Mouse (Mus musculus) neural tube, embryonic 13.5 days (tissue): Measurements from ENCODE around the gene Gm38431. TPM values are rescaled to one million over a fixed set of nuclear protein-coding genes. Genes with fewer than 3 reads are reported as not detected.
A peak's percentile ranks its signal among the peaks of the same experiment; 100 is the strongest.

Experiments used
- ATAC-seq: fragments of 200-750 bp; cut with Nextera tagmentation; 2 replicates; pipeline ENCODE4 v1.8.0; 2017; ENCODE audit warnings: low read depth, mild to moderate bottlenecking, moderate TSS enrichment, moderate library complexity
- H3K27ac ChIP-seq: fragments of 300-500 bp; sonication (generic); replicated peaks from 2 replicates; pipeline ENCODE4 v1.5.1; 2015; ENCODE audit warnings: moderate library complexity, mild to moderate bottlenecking, inconsistent platforms
- H3K27me3 ChIP-seq: fragments of 300-500 bp; sonication (generic); 2 replicates; pipeline ENCODE4 v1.6.1; 2015; ENCODE audit warnings: mild to moderate bottlenecking, inconsistent platforms
- H3K36me3 ChIP-seq: fragments of 300-500 bp; sonication (generic); 2 replicates; pipeline ENCODE4 v1.6.1; 2015; ENCODE audit warnings: mild to moderate bottlenecking, inconsistent platforms
- H3K4me1 ChIP-seq: fragments of 300-500 bp; sonication (generic); replicated peaks from 2 replicates; pipeline ENCODE4 v1.6.1; 2015; ENCODE audit warnings: inconsistent platforms
- H3K4me2 ChIP-seq: fragments of 300-500 bp; sonication (generic); 2 replicates; pipeline ENCODE4 v1.6.1; 2015; ENCODE audit warnings: inconsistent platforms, mild to moderate bottlenecking, moderate library complexity
- H3K4me3 ChIP-seq: fragments of 300-500 bp; sonication (generic); 2 replicates; pipeline ENCODE4 v1.5.1; 2015; ENCODE audit warnings: mild to moderate bottlenecking, inconsistent platforms
- H3K9ac ChIP-seq: fragments of 300-500 bp; sonication (generic); 2 replicates; pipeline ENCODE4 v1.6.1; 2015; ENCODE audit warnings: moderate library complexity, mild to moderate bottlenecking, inconsistent platforms
- H3K9me3 ChIP-seq: fragments of 300-500 bp; sonication (generic); 2 replicates; pipeline ENCODE4 v1.6.1; 2016; ENCODE audit warnings: inconsistent platforms
- WGBS: fragments of 180-500 bp; shearing (Covaris S2); methylation state at CpG from one replicate; pipeline ENCODE4 v1.1.7; 2015; 5-methylcytosine and 5-hydroxymethylcytosine counted together
- polyA plus RNA-seq: library from polyadenylated mRNA; unstranded; fragments of >200 nt; fragmentation: Nextera tagmentation; extraction: Ambion mirVana; gene quantifications from 2 replicates; pipeline ENCODE4 v1.2.1, GENCODE M21; 2015

Gm38431 gene
- polyA plus RNA-seq, 1 experiment from 2014 or later: 1.3 TPM

GRCm38 (mm10) chr9:21100447-21101161, 8.8 kb upstream of the Gm38431 start:
- Histone ChIP-seq H3K4me2 (no peak overlapping the region), H3K27me3 (no peaks in the 10 kb centered on the region), H3K9ac (0 out of 2 replicates have a peak overlapping the region, but pooled peaks have one; percentile 17), H3K4me1 (no peaks in the 10 kb centered on the region), H3K9me3 (no peaks in the 10 kb centered on the region), H3K4me3 (no peak overlapping the region), H3K27ac (no peak overlapping the region), H3K36me3 (peaks cover 10% of the 10 kb centered on the region; the same call in 1 of the 2 replicates)
- WGBS: 47% methylated on average over 15 of the region's 15 CpGs
- ATAC-seq: no peak

DNA sequence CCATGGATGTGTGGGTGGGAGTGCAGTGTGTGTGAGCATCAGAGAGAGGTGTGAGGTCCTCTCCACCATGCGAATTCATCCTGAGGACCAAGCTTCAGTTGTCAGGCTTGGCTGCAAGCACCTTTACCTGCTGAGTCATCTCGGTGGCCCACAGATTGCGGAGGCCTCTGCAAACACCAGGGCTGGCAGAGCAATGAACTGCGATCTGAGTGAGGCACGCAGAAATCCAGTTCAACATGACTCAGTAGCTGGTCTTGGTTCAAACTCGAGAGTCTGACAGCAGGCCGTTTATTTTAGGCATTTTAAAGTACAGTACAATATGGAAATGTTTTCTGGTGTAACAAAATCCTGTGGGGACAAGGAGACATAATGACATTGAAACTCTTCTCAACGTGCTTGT, 6.0 kb upstream of the Gm38431 start:
- 85% methylated on average over 8 of the region's 8 CpGs for WGBS
- H3K4me2 ChIP-seq: no peak overlapping the region
- H3K9ac ChIP-seq: no peak overlapping the region
- no peak overlapping the region for H3K4me3 ChIP-seq
- no peaks in the 10 kb centered on the region for H3K36me3 ChIP-seq
- no peak for ATAC-seq
- H3K9me3 ChIP-seq: no peaks in the 10 kb centered on the region
- H3K4me1 ChIP-seq: no peaks in the 10 kb centered on the region
- H3K27me3 ChIP-seq: no peaks in the 10 kb centered on the region
- H3K27ac ChIP-seq: no peak overlapping the region

DNA sequence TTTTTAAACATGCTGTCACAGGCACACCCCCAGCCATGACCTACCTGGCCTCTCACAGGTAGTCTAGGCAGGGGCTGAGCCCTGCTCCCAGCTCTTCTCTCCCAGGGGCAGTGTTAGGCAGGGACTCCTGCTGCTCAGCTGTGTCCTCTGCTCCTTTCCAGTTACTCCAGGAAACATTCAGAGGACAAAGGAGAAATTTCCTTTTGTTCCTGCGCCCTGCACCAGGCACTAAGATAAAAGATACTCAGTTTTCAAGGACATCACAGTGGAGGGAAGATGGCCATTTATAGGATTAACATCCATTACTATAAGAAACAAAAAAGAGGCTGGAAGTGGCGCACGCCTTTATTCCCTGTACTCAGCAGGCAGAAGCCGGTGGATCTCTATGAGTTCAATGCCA, 4.2 kb upstream of the Gm38431 start:
- Histone ChIP-seq H3K9ac (no peak overlapping the region), H3K9me3 (no peaks in the 10 kb centered on the region), H3K4me2 (no peak overlapping the region), H3K4me1 (peaks cover 5% of the 10 kb centered on the region), H3K27ac (no peak overlapping the region), H3K4me3 (no peak overlapping the region), H3K36me3 (no peaks in the 10 kb centered on the region), H3K27me3 (no peaks in the 10 kb centered on the region)
- no peak for ATAC-seq
- 83% methylated on average over 4 of the region's 4 CpGs for WGBS

GRCm38 (mm10) chr9:21093423-21093822, 1.6 kb upstream of the Gm38431 start:
- peaks cover 18% of the 10 kb centered on the region for H3K36me3 ChIP-seq
- no peak overlapping the region for H3K9ac ChIP-seq
- H3K4me2 ChIP-seq: no peak overlapping the region
- H3K27me3 ChIP-seq: no peaks in the 10 kb centered on the region
- no peaks in the 10 kb centered on the region for H3K9me3 ChIP-seq
- WGBS: 94% methylated on average over 9 of the region's 9 CpGs
- H3K4me3 ChIP-seq: no peak overlapping the region
- H3K27ac ChIP-seq: no peak overlapping the region
- ATAC-seq: no peak
- peaks cover 23% of the 10 kb centered on the region for H3K4me1 ChIP-seq

DNA sequence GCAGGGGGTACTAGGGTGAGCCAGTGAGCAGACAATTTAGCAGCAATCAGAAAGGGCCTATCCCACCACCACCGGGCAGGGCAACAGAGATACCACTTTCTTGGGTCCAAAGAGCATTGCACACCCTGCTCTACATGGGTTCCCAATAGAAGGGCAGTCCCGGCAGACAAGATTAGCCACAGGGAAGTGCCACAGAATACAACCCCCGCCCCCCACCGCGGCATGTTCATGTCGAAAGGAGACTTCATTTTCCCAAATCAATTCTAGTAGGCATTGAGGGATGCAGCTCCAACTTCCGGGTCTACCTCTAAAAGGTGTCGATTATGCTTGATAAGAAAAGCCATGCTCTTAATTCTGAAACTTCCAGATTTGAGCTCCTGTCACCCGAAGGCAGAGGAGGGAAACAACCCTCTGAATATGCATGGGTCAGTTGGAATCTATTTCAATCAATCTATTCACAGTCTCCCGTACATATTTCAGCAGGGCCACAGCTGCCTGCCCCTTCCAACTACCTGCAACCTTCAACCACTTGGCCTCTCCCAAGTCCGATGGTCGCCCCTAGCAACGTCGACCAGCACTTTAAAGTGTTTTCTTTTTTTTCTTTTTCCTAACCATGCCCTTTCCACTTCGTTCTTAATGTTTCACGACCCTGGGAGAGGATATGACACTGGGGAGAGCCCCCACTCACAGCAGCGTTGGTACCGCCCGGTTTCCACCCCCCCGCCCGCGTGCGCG, 658 bp downstream of the Gm38431 start:
- H3K27ac ChIP-seq: peak overlapping the region; percentile 86
- peaks cover 41% of the 10 kb centered on the region for H3K36me3 ChIP-seq
- peak; percentile 36; the same call in 1 of the 2 replicates for ATAC-seq
- H3K4me2 ChIP-seq: peak overlapping the region; percentile 90
- WGBS: 4% methylated on average over 24 of the region's 24 CpGs
- no peaks in the 10 kb centered on the region for H3K9me3 ChIP-seq
- peak overlapping the region; percentile 59 for H3K4me3 ChIP-seq
- peak overlapping the region; percentile 80 for H3K9ac ChIP-seq
- peaks cover 23% of the 10 kb centered on the region for H3K4me1 ChIP-seq
- H3K27me3 ChIP-seq: no peaks in the 10 kb centered on the region

DNA sequence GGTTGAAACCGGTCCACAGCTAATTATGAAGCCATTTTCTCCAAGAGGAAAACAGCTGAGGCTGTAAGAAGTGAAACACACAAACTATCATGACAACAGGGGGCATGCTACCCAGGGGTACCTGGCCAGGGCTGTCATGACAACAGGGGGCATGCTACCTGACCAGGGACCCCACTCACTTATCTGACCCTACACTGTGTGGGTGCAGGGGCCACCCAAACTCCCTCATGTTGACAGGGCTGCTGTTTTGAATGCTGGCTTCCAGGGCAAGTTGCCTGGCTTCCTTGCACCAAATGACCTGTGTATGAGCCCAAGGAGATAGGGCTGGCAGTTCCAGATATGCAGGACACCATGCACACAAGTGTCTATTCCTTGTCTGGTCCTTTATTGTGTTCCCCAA, 1.3 kb downstream of the Gm38431 start:
- no peak for ATAC-seq
- WGBS: 87% methylated on average over 1 of the region's 1 CpGs
- Histone ChIP-seq H3K4me1 (peaks cover 23% of the 10 kb centered on the region), H3K4me3 (peak overlapping the region; percentile 59), H3K27ac (no peak overlapping the region), H3K4me2 (peak overlapping the region; percentile 90), H3K9me3 (no peaks in the 10 kb centered on the region), H3K27me3 (no peaks in the 10 kb centered on the region), H3K36me3 (peaks cover 47% of the 10 kb centered on the region), H3K9ac (peak overlapping the region; percentile 80)

DNA sequence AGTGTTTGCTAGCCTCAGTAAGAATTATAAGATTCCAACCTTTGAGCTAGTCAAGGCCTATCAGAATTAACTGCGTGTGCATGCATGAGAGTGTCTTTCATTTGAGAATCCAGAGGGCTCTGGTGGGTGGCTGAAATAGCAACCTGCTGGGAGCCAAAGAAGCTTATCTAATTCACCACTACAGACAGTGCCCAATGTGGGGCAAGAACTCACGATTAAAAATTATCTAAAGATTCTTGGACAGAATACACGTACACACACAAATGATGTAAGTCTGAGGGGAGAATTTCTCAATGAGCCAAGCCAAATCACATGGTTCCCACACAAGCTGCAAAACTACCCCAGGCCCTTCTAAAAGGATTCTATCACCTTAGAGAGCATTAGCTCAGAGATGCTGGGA, 8.5 kb downstream of the Gm38431 start:
- H3K27ac ChIP-seq: no peak overlapping the region
- WGBS: 95% methylated on average over 3 of the region's 3 CpGs
- ATAC-seq: no peak

DNA sequence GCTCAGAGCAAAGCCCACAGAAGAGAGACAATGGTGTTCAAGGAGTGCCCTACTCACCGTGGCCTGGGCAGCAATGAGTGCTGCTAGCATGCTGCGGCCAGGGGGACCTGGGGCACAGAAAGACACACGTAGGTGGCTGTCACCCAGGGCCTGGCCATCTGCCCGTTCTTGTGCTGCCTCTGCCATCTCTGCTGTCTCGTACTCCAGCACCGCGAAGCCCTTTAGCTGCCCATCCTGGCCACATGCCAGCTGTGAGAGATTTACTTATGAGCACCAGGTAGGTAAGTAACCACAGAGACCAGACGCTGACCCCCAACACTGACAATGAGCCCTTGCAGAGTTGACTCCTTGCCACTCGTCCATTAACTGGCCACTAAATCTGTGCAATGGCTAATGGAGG, 10.7 kb downstream of the Gm38431 start:
- H3K4me3 ChIP-seq: no peak overlapping the region
- no peak overlapping the region for H3K9ac ChIP-seq
- peaks cover 95% of the 10 kb centered on the region for H3K36me3 ChIP-seq
- H3K27ac ChIP-seq: no peak overlapping the region
- no peaks in the 10 kb centered on the region for H3K9me3 ChIP-seq
- ATAC-seq: no peak
- no peaks in the 10 kb centered on the region for H3K27me3 ChIP-seq
- no peaks in the 10 kb centered on the region for H3K4me1 ChIP-seq
- 84% methylated on average over 9 of the region's 9 CpGs for WGBS
- H3K4me2 ChIP-seq: no peak overlapping the region

More for the DNA sequence above, 8.5 kb downstream of the Gm38431 start:
- no peaks in the 10 kb centered on the region; the same call in 1 of the 2 replicates for H3K4me1 ChIP-seq
- no peaks in the 10 kb centered on the region for H3K27me3 ChIP-seq
- no peaks in the 10 kb centered on the region for H3K9me3 ChIP-seq
- no peak overlapping the region for H3K4me3 ChIP-seq
- peaks cover 95% of the 10 kb centered on the region for H3K36me3 ChIP-seq
- H3K9ac ChIP-seq: no peak overlapping the region
- no peak overlapping the region for H3K4me2 ChIP-seq

- Histone ChIP-seq H3K9ac (no peak overlapping the region), H3K4me1 (peaks cover 20% of the 10 kb centered on the region), H3K27ac (no peak overlapping the region), H3K9me3 (no peaks in the 10 kb centered on the region), H3K27me3 (no peaks in the 10 kb centered on the region), H3K4me2 (no peak overlapping the region), H3K36me3 (peaks cover 63% of the 10 kb centered on the region), H3K4me3 (no peak overlapping the region)
- ATAC-seq: no peak
- 94% methylated on average over 3 of the region's 3 CpGs for WGBS
Measured at GRCm38 (mm10) chr9:21075625-21076024, 16.2 kb downstream of the Gm38431 start.

DNA sequence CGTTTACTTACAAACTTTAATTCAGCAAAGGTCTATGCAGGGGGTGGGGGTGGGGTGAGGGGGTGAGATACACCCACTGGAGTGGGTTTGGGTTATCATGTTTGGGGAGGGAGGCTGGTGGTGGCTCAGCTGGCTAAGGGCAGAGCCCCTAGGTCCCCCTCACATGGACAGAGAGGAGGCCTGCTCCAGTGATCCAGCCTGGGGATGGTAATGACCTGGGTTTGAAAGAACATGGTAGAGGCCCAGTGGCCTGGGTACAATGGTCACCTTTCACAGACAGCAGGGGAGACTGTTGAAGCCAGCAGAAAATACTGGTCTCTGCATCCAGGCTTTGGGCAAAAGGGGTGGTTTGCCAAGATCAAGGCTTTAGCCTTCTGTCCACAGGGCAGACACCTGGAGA, 17.6 kb downstream of the Gm38431 start:
- Histone ChIP-seq H3K27me3 (no peaks in the 10 kb centered on the region), H3K4me2 (peak overlapping the region; percentile 93; the same call in 1 of the 2 replicates), H3K4me1 (peaks cover 20% of the 10 kb centered on the region), H3K4me3 (no peak overlapping the region), H3K36me3 (peaks cover 56% of the 10 kb centered on the region), H3K9ac (no peak overlapping the region), H3K9me3 (no peaks in the 10 kb centered on the region), H3K27ac (0 out of 2 replicates have a peak overlapping the region, but pooled peaks have one; percentile 65)
- no peak for ATAC-seq
- WGBS: 88% methylated on average over 1 of the region's 1 CpGs

DNA sequence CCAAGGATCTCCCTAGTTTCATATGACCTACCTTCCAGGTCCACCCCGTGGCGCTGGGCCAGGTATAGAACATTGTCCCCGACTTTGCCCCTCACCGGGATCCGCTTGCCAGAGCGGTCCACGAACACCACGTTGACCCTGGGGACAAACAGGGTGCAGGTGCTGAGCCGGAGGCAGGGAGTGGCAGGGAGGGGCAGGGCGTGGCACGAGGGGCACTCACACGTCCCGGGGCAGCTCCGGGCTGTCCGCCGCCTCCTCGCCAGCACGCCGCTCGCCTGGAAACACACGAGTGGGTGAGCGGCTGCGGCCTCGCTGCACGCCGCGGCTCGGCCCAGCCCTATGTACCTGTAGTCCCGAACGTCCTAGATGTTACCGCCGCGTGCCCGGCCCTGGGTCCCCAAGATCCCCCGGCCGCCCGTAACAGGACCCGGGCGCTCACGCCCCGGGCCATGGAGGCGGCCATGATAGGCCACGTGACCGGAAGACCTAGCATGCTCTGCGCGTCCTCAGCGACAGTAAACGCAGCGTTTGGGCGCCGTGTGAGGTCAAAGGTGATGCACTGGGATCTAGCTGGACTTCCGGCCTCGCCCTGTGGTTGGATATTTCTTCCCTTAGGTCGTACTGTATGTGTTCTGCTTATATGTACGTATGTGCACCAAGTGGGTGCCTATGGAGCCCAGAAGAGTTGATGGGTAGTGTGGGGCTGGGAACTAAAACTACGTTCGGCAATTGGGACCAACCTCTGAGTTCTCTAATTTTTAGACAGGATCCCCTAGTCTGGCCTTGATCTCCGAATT, 18.6 kb downstream of the Gm38431 start, which contains the start of the genes Gm49373 and Fdx1l:
Gm49373 (minus strand) TSS at position 53 of the 797 bp plus-strand sequence.
Fdx1l (minus strand) TSS at position 571 of the 797 bp plus-strand sequence.
- peaks cover 20% of the 10 kb centered on the region for H3K4me1 ChIP-seq
- H3K27ac ChIP-seq: peak within 1 kb of the TSS; percentile 65
- peak within 1 kb of the TSS; percentile 89 for H3K4me3 ChIP-seq
- no peaks in the 10 kb centered on the region for H3K27me3 ChIP-seq
- no peaks in the 10 kb centered on the region for H3K9me3 ChIP-seq
- 3% methylated on average over 58 of the region's 58 CpGs for whole genome bisulfite sequencing
- peak within 1 kb of the TSS; percentile 86 for H3K9ac ChIP-seq
- peak; percentile 92 for ATAC-seq
- H3K4me2 ChIP-seq: peak within 1 kb of the TSS; percentile 93
- peaks cover 50% of the 10 kb centered on the region for H3K36me3 ChIP-seq
